Mouse (Mus musculus) hindbrain, embryonic 13.5 days (tissue): ENCODE measurements at regions not wholly inside any gene's neighbourhood (a gene's known extent, or its start where the extent isn't known, plus 50 kb on each side); places are given as distances from the start of the nearest gene placed in this dataset.

ENCODE experiments used
- ATAC-seq: fragments of 200-750 bp; cut with Nextera tagmentation; 2 replicates; pipeline ENCODE4 v1.8.0; 2017; ENCODE audit warnings: moderate TSS enrichment; ENCODE audit not compliant: low FRiP score
- H3K27ac ChIP-seq: fragments of 300-500 bp; sonication (generic); 2 replicates; pipeline ENCODE4 v1.5.1; 2015; ENCODE audit warnings: inconsistent platforms, mild to moderate bottlenecking, moderate library complexity
- H3K27me3 ChIP-seq: fragments of 300-500 bp; sonication (generic); 2 replicates; pipeline ENCODE4 v1.6.1; 2015; ENCODE audit warnings: mild to moderate bottlenecking, inconsistent platforms
- H3K36me3 ChIP-seq: fragments of 300-500 bp; sonication (generic); 2 replicates; pipeline ENCODE4 v1.6.1; 2015; ENCODE audit warnings: mild to moderate bottlenecking, inconsistent platforms
- H3K4me1 ChIP-seq: fragments of 300-500 bp; sonication (generic); replicated peaks from 2 replicates; pipeline ENCODE4 v1.6.1; 2015; ENCODE audit warnings: inconsistent platforms
- H3K4me2 ChIP-seq: fragments of 300-500 bp; sonication (generic); 2 replicates; pipeline ENCODE4 v1.6.1; 2015; ENCODE audit warnings: inconsistent platforms, mild to moderate bottlenecking, moderate library complexity
- H3K4me3 ChIP-seq: fragments of 300-500 bp; sonication (generic); 2 replicates; pipeline ENCODE4 v1.5.1; 2015; ENCODE audit warnings: mild to moderate bottlenecking, inconsistent platforms
- H3K9ac ChIP-seq: fragments of 300-500 bp; sonication (generic); 2 replicates; pipeline ENCODE4 v1.6.1; 2015; ENCODE audit warnings: mild to moderate bottlenecking, inconsistent platforms
- H3K9me3 ChIP-seq: fragments of 300-500 bp; sonication (generic); 2 replicates; pipeline ENCODE4 v1.6.1; 2016; ENCODE audit warnings: inconsistent platforms
- WGBS: fragments of 180-500 bp; shearing (Covaris S2); methylation state at CpG from one replicate; pipeline ENCODE4 v1.1.7; 2015; 5-methylcytosine and 5-hydroxymethylcytosine counted together

DNA sequence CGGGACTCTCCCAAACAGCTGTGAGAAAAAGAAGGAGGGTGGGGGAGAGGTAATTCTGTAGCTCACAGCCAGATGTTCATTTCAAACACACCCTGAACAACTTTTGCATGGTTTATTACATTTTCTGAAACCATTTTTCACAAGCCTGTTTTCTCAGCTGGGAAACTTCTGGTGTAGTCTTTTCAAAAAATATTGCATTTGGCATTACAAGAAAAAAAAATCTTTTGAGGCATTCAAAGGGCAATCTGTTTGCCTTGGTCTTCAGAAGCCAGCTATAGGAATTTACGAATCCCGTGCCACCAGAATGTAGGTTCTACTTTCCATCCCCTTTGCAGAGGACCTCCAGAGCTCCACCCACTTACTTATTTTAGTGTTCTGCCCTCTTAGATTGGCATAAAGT, 681.7 kb downstream of the Gm826 start:
- 83% methylated on average over 3 of the region's 3 CpGs for WGBS

DNA sequence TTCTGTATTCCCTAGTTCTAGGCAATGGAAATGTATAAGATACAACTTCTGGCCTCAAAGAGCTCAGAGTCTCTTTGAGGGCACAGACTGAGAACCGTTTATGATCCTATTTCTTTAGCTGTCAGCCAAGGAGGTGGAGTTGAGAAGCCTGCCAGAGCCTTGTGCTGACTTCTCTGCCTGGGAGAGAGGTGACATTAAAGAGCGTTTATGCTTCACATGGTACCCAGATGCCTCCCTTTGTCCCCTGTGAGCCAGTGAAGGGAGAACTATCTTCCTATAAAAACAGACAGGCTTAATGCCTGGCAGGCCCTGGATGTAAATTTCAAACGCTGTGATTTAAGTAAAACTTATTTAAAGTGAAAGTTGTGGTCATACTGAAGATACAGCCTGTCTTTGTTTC, 657.1 kb downstream of the Gm826 start:
- no peak for ATAC-seq
- Histone ChIP-seq H3K27me3 (no peaks in the 10 kb centered on the region), H3K27ac (no peak overlapping the region), H3K4me1 (no peaks in the 10 kb centered on the region), H3K4me2 (no peak overlapping the region), H3K36me3 (no peaks in the 10 kb centered on the region), H3K9me3 (no peaks in the 10 kb centered on the region), H3K9ac (no peak overlapping the region), H3K4me3 (no peak overlapping the region)
- WGBS, result 53% methylated on average over 3 of the region's 3 CpGs

More for the DNA sequence above, 681.7 kb downstream of the Gm826 start:
- Histone ChIP-seq H3K27ac (no peak overlapping the region), H3K4me1 (no peaks in the 10 kb centered on the region), H3K9me3 (no peaks in the 10 kb centered on the region), H3K4me2 (no peak overlapping the region), H3K36me3 (no peaks in the 10 kb centered on the region), H3K9ac (no peak overlapping the region), H3K4me3 (no peak overlapping the region), H3K27me3 (no peaks in the 10 kb centered on the region)
- no peak for ATAC-seq

DNA sequence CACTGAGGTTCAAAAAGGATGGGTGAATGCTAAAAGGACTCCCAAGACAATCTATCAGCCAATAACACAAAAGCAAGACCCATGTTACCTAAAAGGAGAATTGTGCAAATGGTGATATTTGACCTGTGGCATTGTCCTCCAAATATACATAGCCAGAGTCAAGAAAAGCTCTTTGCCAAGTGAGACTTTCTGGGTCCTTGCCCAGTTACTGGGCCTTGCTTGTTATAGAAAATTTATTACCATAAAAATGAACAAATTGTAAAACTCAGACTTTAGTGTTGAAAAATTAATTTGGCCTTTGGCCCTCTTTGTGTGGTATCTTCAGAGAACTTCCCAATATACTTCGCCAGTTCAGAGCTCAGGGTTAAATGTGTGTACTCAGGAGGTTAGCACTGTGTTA, 653.3 kb downstream of the Gm826 start:
- no peak overlapping the region for H3K9ac ChIP-seq
- H3K36me3 ChIP-seq, result no peaks in the 10 kb centered on the region
- no peaks in the 10 kb centered on the region for H3K4me1 ChIP-seq
- H3K4me2 ChIP-seq, result no peak overlapping the region
- no peak overlapping the region for H3K27ac ChIP-seq
- H3K4me3 ChIP-seq, result no peak overlapping the region
- 59% methylated on average over 1 of the region's 1 CpGs for WGBS
- ATAC-seq, result no peak
- no peaks in the 10 kb centered on the region for H3K9me3 ChIP-seq
- no peaks in the 10 kb centered on the region for H3K27me3 ChIP-seq

DNA sequence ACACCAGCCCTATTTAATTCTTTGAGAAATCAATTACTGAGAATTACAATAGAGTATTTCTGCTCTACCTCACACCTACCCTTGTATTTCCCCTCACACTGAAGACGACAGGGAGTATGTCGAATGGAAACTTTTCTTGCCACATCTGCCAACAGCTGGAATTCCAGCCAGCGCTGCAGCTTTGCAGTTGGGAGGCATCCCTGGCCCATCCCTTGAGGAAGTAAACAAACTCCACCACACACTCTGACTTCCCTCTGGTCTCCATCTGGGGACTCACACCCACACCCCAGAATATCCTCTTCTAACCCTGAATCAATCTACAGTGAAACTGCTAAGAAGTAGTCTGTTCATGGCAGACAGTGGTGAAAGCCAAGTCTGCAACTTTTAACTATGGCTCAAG, 630.9 kb downstream of the Gm826 start:
- ATAC-seq, result no peak
- H3K4me2 ChIP-seq, result no peak overlapping the region
- 88% methylated on average over 3 of the region's 3 CpGs for WGBS
- H3K4me3 ChIP-seq, result no peak overlapping the region
- H3K4me1 ChIP-seq, result no peaks in the 10 kb centered on the region
- no peak overlapping the region for H3K27ac ChIP-seq
- H3K36me3 ChIP-seq, result no peaks in the 10 kb centered on the region
- H3K27me3 ChIP-seq, result no peaks in the 10 kb centered on the region
- H3K9ac ChIP-seq, result no peak overlapping the region
- no peaks in the 10 kb centered on the region for H3K9me3 ChIP-seq

DNA sequence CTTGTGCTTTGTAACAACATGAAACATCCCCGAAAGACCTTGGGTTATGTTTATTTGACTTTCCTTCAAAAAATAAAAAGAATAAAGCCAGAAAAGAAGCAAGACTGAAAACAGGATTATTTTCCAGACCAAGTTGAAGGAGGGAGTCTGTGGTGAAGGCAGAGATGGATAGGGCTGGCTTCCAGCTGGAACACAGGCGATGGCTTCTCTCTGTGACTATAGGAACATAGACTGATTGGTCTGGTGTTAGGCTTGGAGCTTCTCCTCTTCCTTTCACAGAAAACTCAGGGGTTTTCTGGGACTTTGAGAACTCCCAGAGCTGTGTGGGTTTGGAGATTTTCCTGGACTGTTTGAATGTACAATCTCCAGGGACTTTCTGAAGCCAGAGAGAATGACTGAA, 625.8 kb downstream of the Gm826 start:
- 88% methylated on average over 2 of the region's 2 CpGs for WGBS
- no peak overlapping the region for H3K4me2 ChIP-seq
- no peak for ATAC-seq
- no peak overlapping the region for H3K27ac ChIP-seq
- H3K36me3 ChIP-seq, result no peaks in the 10 kb centered on the region
- H3K4me3 ChIP-seq, result no peak overlapping the region
- H3K9ac ChIP-seq, result no peak overlapping the region
- H3K9me3 ChIP-seq, result no peaks in the 10 kb centered on the region
- no peaks in the 10 kb centered on the region for H3K27me3 ChIP-seq
- H3K4me1 ChIP-seq, result 0 out of 2 replicates have a peak, but pooled peaks cover 2% of the 10 kb centered on the region

DNA sequence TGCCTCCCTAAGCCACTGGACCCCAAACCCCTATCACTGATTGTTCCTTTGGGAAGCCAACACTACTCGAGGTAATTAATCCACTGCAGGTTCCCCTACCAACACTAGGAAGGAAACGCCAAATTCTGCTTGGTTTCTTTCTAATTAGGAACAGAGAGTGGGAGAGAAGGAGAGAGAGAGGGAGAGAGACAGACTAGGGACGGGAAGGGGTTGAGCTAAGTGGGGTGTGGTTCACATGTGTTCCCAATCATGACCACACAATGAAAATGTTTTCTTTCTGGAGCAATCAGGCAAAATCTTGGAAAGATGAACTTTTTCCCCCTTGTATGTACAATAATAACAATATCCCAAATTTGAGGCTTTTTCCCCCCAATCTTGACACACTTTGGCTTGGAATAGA, 619.3 kb downstream of the Gm826 start:
- no peak overlapping the region for H3K27ac ChIP-seq
- H3K4me2 ChIP-seq, result no peak overlapping the region
- no peak for ATAC-seq
- H3K4me3 ChIP-seq, result no peak overlapping the region
- H3K36me3 ChIP-seq, result no peaks in the 10 kb centered on the region
- no peaks in the 10 kb centered on the region for H3K9me3 ChIP-seq
- H3K9ac ChIP-seq, result no peak overlapping the region
- 59% methylated on average over 3 of the region's 3 CpGs for WGBS
- H3K4me1 ChIP-seq, result 0 out of 2 replicates have a peak, but pooled peaks cover 3% of the 10 kb centered on the region
- no peaks in the 10 kb centered on the region for H3K27me3 ChIP-seq

DNA sequence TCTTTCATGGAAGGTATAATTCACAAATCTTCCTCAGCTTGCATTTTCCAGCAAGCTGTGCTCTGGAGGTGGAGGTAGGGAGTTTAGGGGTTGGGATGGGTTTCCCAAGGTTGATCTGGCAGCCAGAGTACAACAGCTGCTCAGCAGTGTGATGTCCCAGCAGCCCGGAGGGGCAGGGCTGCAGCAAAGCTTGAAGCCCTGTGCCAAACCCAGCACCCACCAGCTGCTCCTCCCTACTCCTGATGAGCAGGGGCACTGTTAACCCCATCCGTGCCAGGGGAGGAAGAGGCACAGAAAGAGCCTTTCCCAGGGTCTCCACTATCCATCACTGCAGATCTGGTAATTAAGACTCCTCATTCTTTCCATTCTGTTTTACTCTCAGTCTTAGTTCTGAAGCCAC, 615.2 kb downstream of the Gm826 start:
- H3K27me3 ChIP-seq, result no peaks in the 10 kb centered on the region
- 37% methylated on average over 2 of the region's 2 CpGs for WGBS
- ATAC-seq, result no peak

DNA sequence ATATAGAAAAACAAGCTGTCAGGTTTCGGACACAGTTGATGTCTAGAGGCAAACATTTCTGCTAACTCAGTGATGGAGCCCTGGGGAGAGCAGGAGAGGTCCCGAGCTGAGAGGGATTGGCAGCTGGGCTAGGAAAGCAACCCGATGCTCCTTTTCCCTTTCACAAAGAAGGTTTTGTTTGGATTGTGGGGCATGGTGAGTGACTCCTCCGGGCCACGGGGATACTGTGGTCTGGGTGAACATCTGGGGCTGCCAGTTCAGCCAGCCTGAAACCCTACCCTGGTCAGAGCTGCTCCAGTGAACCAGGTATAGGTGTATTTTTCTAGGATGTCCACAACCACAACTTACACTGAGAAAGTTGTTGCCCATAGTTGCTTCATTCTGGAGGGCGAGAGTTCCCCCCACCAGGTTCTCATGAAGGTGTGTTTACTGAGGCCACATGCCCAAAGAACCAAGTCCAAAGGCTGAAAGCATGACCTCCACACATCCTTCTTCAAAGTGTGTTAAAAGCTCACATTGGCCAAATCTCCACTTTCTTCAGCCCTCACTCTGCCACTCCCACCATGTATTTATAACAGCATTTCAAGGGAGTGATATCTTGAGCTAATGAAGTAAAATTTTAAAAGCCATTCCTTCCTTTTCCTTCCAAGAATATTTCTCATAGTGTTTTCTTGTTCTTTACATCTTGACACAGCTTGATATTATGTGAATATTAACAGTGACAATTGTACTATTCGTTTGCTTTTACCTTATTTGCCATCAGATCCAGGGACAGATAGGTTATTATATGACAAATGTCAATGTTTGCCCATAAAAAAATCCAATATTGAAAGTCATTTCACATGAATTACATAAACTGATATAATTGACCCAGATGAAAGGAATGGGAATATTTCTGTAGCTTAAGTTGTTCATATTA, 608.5 kb downstream of the Gm826 start:
- Histone ChIP-seq H3K9me3 (no peaks in the 10 kb centered on the region), H3K4me3 (no peak overlapping the region), H3K36me3 (no peaks in the 10 kb centered on the region), H3K27me3 (no peaks in the 10 kb centered on the region), H3K27ac (no peak overlapping the region), H3K4me2 (no peak overlapping the region), H3K4me1 (no peaks in the 10 kb centered on the region), H3K9ac (no peak overlapping the region)
- WGBS, result 33% methylated on average over 7 of the region's 7 CpGs
- ATAC-seq, result no peak

More for the DNA sequence above, 615.2 kb downstream of the Gm826 start:
- Histone ChIP-seq H3K9ac (no peak overlapping the region), H3K36me3 (no peaks in the 10 kb centered on the region), H3K27ac (no peak overlapping the region), H3K9me3 (no peaks in the 10 kb centered on the region), H3K4me1 (no peaks in the 10 kb centered on the region), H3K4me2 (no peak overlapping the region), H3K4me3 (no peak overlapping the region)

DNA sequence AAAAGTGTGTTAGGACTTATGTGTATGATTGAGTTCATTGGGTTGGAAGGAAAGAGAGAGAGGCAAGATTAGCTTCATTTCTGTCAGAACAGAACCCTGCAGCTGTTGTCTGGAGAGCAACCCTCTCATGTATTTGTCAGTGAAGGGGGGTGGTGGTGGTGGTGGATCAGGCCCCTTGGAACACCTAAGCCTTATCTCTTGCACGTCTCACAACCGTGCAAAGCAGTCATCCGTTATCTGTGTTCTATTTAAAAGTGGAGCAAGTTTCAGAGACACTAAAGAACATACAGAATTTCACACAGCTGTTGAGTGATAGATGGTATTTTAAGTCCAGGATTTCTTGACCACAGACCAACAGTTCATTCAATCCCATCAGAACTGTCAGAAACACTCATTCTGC, 604.7 kb downstream of the Gm826 start:
- no peaks in the 10 kb centered on the region for H3K9me3 ChIP-seq
- H3K27ac ChIP-seq, result no peak overlapping the region
- H3K4me3 ChIP-seq, result no peak overlapping the region
- no peak overlapping the region for H3K4me2 ChIP-seq
- no peak overlapping the region for H3K9ac ChIP-seq
- peaks cover 13% of the 10 kb centered on the region; the same call in 1 of the 2 replicates for H3K4me1 ChIP-seq
- no peak for ATAC-seq
- H3K36me3 ChIP-seq, result no peaks in the 10 kb centered on the region
- no peaks in the 10 kb centered on the region for H3K27me3 ChIP-seq
- 93% methylated on average over 3 of the region's 3 CpGs for WGBS

DNA sequence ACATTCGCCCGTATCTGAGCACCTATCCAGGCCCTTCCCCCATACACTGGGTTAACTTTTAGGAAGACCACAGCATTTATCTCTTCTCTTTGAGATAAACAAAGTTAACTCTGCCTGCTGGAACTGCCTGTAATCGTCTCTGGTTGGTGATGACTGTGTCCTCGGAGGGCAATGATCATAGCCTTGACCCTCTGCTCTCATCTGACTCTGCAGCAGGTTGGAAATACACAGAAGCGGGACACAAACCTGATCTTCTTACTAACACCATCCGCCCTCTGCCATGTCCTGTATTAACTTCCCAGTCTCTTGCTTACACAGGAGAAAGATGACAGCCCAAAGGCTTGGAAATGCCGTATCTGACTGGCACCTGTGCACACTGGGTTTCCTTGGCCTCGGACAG, 603.7 kb downstream of the Gm826 start:
- Histone ChIP-seq H3K36me3 (no peaks in the 10 kb centered on the region), H3K4me1 (peaks cover 13% of the 10 kb centered on the region; the same call in 1 of the 2 replicates), H3K9ac (no peak overlapping the region), H3K9me3 (no peaks in the 10 kb centered on the region), H3K27me3 (no peaks in the 10 kb centered on the region), H3K27ac (no peak overlapping the region), H3K4me3 (no peak overlapping the region), H3K4me2 (no peak overlapping the region)
- ATAC-seq, result no peak
- WGBS, result 92% methylated on average over 8 of the region's 8 CpGs

DNA sequence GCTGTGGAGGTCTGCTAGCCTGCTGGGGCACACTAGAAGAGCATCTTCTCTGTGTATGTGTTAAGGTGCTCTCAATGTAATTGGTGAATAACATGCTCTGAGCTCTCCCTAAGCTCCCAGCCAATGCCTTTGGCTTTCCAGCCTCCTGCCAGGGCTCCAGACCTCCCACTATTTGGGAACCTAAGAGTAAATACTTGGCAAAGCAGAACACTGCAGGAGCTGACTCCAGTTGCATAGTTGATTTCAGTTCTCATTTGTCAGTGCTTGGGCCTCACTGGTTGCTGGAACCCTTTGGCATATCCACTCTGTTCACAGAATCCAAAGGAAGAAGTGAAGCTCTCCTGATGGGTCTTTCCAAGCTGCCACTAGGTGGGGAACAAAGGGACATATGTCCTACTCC, 602.7 kb downstream of the Gm826 start:
- no peak for ATAC-seq

DNA sequence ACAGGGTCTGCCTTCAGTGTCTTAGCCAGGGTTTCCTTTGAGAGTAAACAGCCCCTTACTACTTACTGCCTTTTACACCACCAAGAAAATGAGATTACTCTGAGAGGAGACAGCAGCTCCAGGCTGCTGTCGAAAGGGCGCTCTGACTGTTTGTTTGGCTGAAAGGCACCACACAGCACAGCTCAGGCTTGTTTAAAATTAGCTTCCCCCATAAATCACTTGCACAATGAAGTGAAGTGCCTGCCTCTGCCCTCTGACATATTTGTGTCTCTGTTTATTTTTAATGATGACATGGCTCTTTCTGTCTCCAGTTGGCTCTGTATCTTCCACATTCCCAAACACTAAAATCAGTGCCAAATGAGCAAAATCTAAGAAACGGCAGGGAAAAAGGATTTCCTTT, 601.5 kb downstream of the Gm826 start:
- H3K4me1 ChIP-seq, result peaks cover 13% of the 10 kb centered on the region; the same call in 1 of the 2 replicates
- 37% methylated on average over 3 of the region's 3 CpGs for WGBS
- no peak for ATAC-seq

More for the DNA sequence above, 602.7 kb downstream of the Gm826 start:
- Histone ChIP-seq H3K4me2 (no peak overlapping the region), H3K4me1 (peaks cover 13% of the 10 kb centered on the region; the same call in 1 of the 2 replicates), H3K4me3 (no peak overlapping the region), H3K36me3 (no peaks in the 10 kb centered on the region), H3K27me3 (no peaks in the 10 kb centered on the region), H3K9me3 (no peaks in the 10 kb centered on the region), H3K27ac (no peak overlapping the region), H3K9ac (no peak overlapping the region)

DNA sequence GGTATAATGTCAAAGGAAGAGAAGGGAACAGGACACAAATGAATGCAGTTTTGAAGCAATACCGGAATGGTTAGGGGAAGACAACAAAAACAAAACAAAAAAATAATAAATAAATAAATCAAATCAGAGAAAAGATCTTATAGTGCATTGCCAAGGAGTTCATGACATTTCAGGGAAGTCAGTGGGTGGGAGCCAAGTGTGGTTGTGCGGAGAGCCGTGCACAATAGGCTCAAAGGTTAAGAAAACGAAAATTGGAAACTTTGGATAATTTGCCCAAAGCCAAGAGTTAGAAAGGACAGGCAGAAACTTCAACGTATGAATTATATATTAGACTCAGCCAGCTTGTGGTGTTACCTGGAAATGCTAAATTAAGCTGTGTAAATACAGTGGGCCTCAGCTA, 599.4 kb downstream of the Gm826 start:
- 77% methylated on average over 5 of the region's 5 CpGs for WGBS

More for the DNA sequence above, 601.5 kb downstream of the Gm826 start:
- Histone ChIP-seq H3K27ac (no peak overlapping the region), H3K36me3 (no peaks in the 10 kb centered on the region), H3K9me3 (no peaks in the 10 kb centered on the region), H3K4me3 (no peak overlapping the region), H3K9ac (no peak overlapping the region; the same call in 1 of the 2 replicates), H3K27me3 (no peaks in the 10 kb centered on the region), H3K4me2 (no peak overlapping the region)

More for the DNA sequence above, 599.4 kb downstream of the Gm826 start:
- Histone ChIP-seq H3K4me3 (no peak overlapping the region), H3K4me1 (peaks cover 13% of the 10 kb centered on the region; the same call in 1 of the 2 replicates), H3K27me3 (no peaks in the 10 kb centered on the region), H3K27ac (no peak overlapping the region), H3K4me2 (no peak overlapping the region), H3K9ac (no peak overlapping the region), H3K9me3 (no peaks in the 10 kb centered on the region), H3K36me3 (no peaks in the 10 kb centered on the region)
- no peak for ATAC-seq
